Mouse (Mus musculus) forelimb bud, embryonic 11.5 days (tissue): ENCODE measurements around the gene Anln.
A peak's percentile ranks its signal among the peaks of the same experiment; 100 is the strongest.

Experiments used
- DNase-seq: peaks from one replicate; pipeline ENCODE4 v3.0.0-alpha.2; 2012; ENCODE audit warnings: low read depth, low spot score

The Anln gene

DNA sequence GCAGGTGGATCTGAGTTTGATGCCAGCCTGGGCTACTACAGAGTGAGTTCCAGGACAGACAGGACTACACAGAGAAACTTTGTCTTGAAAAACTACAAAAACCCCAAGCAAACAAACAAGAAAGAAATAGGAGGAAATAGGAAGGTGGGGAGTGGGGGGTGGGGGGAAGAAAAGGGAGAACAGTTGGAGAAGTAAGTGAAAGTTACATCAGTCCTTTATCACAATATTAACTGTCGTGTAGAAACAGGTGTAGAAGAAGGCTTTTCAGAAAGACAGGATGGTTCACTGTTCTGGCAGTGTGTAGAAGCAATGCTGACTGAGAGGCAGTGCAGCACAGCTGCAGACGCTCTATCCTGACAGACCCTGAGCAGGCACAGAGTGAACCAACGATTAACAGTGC is 14.0 kb upstream of the Anln start:
- no peak for DNase-seq

- DNase-seq = no peak
Measured at GRCm38 (mm10) chr9:22402001-22402400, 13.0 kb upstream of the Anln start.

DNA sequence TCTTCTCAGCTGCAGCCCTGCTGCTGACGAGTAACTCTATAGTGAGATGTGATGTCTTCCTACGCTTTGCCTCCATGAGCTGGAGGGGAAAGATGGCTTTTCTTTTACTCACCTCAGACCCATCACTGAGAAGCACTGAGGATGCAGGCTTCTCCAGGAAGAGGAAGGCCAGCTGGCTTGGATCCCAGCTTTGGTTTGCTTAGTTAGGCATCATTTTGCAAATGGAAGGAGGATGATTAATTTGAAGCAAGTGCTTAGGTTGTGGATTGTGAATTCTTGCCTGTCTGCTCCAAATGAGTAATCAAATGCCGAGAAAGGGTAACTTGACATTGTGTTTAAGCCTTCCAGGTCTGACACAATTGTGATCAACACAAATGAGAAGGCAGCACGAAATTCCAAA is 10.0 kb upstream of the Anln start:
- DNase-seq = no peak

DNA sequence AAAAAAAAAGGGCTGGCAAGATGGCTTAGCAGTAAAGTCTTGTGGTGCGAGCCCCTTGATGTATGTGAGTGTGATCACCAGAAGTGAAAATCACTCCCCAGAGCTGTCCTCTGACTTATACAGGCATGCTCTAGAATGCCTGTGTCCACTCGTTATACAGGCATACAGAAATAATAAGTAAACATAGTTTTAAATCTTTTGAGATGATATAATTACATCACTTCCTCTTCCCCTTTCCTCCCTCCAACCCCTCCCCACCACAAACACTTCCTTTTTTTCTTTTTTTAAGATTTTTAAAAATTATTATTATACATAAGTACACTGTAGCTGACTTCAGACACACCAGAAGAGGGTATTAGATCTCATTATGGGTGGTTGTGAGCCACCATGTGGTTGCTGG is 5.7 kb upstream of the Anln start:
- no peak for DNase-seq

DNA sequence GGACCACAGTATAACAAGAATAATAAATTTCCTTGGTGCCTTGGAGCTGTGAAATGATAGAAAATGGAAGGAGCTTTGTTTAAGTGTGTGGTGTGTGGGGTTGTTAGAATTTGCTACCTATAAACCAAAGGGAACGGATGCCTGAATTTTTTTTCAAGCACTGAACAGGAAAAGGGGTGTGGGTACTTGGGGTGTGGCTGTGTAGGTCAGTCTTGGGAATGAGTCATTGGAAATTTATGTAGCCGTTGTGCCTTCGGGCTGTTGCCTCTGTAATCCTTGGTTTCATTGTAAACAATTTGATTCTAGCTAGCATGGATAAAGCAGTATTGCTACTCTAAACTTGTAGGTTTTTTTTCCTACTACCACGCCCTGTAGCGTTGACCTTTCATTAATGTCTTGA is 1.4 kb upstream of the Anln start:
- no peak for DNase-seq

DNA sequence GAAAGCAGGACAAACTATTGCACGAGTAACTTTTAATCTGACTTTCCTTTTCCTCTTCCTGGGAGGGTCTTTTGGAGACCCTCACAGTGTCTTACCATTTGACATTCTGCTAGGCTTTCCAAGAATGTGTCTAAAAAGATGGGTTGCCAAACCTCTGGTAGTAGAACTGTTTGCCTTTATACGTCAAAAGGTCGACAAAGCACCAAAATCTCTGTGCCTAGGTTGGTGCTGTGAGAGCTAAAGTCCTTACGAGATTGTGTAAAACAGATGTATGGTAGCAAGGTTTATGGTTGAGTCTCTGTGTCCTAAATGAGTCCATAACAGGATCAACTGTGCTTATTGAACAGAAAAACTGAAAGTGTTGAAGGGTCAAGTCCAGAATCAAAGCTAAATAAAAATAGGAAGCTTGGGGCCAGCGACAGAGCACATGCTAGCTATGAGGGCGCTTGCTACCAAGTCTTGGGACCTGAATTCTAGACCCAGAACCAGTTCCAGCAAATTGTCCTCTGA is 803 bp upstream of the Anln start:
- no peak for DNase-seq

DNA sequence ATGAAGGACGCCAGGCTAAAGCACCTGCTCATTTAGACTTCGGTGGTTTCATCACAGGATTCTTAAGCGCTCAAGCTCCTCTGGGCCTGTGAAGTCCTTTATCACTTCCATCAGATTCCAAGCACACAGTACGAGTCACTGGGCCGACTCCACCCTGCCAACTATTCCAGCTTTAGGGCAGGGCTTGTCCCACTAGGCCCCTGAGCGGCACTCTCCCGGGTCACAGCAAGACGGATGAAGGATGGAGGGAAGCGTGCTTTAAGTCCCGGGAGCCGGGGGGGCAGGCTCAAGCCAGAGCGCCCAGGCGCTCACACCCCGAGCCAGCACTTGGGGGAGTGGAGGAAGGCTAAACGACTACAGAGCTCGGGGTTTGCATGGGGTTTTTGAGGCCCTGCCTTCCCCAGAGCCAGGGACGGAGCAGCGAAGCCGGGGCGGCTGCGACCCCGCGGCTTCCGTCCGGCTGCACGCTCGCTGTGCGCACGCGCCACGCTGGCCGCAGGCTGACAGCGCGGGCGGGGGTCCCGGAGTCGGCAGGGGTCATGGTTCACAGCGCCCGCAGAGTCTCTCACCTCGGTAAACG is 497 bp downstream of the Anln start:
- DNase-seq = no peak

- no peak for DNase-seq
Measured at GRCm38 (mm10) chr9:22387901-22388300, 1.1 kb downstream of the Anln start.

DNA sequence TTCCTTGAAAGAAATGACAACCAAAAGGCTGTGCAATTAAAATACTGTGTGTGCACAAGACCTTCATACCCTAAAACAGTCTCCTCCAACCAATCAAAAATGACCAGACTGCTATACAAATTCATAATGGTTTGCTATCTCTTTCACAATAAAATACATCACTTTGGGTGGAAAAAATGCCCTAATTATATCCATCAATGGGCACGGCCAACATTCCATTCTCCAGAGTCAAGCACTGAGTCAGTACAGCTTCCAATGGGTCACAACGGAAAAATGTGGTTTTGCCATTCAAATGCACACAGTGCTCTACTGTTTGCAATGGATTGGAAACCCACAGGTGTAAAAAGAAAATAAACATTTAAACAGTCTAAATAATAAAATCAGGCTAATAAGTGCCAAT is 3.1 kb downstream of the Anln start:
- no peak for DNase-seq

- no peak for DNase-seq
Measured at GRCm38 (mm10) chr9:22376086-22376485, 12.9 kb downstream of the Anln start.

DNA sequence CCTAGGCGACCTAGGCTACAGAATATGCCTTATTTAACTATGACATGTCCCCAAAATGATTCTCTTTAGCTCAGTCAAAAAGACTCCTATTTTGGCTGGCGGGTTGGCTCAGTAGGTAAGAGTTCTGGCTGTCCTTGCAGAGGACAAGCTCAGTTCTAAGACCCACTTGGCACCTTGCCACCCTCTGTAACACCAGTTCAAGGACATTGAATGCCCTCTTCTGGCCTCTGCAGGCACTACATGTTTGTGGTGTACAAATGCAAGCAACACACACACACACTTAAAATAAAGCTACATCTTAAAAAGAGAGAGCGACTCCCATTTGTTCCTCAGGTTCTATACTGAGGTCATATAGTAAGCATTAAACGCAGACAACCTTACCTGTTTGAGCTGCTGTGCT is 16.2 kb downstream of the Anln start:
- DNase-seq = no peak

DNA sequence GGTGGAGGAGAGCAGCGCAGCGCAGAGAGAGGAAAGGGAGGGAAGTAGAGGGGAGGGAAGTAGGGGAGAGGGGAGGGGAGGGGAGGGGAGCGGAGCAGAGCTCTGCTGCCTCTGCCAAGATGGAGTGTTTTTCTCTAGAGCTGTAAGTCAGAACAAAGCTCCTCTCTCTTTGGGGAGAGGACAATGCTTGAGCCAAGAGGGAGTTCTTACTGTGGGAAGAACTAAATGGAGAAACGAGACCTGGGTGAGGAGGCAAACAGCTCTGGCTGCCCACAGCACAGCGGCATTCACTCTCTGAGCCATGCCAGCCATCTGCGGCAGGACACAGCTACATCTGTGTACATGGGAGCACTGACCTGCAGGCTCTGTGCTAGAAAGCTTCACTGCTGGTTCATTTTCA is 21.0 kb downstream of the Anln start:
- DNase-seq = no peak

GRCm38 (mm10) chr9:22366621-22367020 is 22.4 kb downstream of the Anln start:
- DNase-seq = no peak

- no peak for DNase-seq
Measured at GRCm38 (mm10) chr9:22366221-22366620, 22.8 kb downstream of the Anln start.

DNA sequence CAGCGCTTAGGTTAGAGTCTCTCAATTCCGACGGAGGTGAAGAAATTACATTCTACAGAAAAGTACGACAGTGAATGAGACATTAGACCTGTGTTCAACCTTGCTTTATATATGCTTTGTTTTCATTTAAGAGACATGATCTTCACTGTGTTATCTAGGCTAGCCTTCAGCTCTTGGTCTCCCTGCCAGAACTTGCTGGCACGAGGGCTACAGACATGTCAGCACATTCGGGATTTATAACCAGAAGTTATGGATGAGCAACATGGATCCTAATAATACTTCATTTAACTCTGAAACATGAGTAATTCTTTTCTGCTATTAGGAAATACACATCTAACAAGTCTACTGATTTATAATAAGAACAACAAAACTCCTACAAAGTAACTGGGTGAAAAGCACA is 28.1 kb downstream of the Anln start:
- DNase-seq = no peak

DNA sequence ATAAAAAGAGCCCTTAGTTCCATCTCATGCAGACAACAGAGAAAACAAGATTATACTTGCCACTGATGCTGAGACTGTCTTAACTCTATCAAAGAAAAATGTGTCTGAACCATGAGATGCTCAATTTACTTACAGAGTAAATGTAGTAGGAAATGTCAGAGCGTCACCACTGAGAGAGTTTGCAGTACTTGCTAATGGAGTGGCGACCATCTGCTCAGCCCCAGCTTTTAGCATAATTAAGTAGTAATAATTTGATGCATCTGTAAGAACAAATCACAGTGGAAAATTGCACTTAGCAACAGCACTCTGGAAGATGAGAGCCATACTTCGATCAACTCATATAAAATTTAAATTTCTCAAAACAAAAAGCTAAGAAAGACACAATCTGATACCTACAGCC is 33.1 kb downstream of the Anln start:
- no peak for DNase-seq

- DNase-seq = no peak
Measured at GRCm38 (mm10) chr9:22353901-22354300, 35.1 kb downstream of the Anln start.

- DNase-seq = no peak
Measured at GRCm38 (mm10) chr9:22353465-22353864, 35.5 kb downstream of the Anln start.

GRCm38 (mm10) chr9:22340331-22340730 is 48.7 kb downstream of the Anln start:
- no peak for DNase-seq

DNA sequence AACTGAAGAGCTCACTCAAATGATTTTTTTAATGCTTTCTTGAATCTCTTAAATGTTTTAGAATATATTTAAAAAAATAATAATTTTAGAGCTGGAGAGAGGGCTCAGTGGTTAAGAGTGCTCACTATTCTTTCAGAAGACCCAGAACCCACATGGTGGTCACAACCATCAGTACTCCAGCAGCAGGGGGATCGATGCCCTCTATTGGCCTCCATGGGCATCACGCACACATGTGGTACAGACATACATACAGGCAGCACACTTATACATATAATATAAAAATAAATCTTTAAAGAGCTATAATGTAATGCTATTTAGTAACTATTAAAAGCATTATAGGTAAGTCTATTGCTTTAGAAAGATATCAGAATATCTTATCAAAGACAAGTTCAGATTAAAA is 51.8 kb downstream of the Anln start:
- DNase-seq = no peak

GRCm38 (mm10) chr9:22327475-22328387 is 61.3 kb downstream of the Anln start:
- DNase-seq = peak; percentile 84

DNA sequence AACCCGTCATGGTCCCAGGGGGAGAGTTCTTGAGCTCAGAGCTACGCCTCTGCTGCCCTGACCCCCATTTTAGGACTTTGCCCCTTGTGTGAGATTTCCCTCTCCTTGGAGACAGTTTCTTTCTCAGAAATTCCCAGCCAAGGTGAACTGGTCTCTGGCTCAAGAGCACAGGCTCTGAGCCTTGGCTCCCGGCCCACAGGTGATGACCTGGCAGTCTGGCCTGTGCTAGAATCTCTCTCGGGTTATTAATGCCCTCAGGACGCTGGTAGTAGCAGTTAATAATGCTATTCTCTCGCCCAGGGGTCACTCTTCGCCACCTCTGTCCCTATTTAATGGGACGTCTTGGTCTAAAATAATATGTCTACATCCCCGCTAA is 61.9 kb downstream of the Anln start:
- peak; percentile 8 for DNase-seq

- no peak for DNase-seq
Measured at GRCm38 (mm10) chr9:22324579-22324978, 64.4 kb downstream of the Anln start.
